In genomic region chr1:58270807-58271569, GRCm38 (mm10) we compare ENCODE assay signal across 10 mouse cellular contexts. TPM values are rescaled to one million over a fixed set of nuclear protein-coding genes. Genes with fewer than 3 reads are reported as not detected.
DNase-seq lines count a peak whose midpoint lies in the region; ATAC-seq and TF ChIP-seq lines count a peak whose summit lies in the region.
"Had no signal": no experiment of that assay in that cellular context is flagged by ENCODE, and none has a peak within 500 bp of the region (broad histone marks: within the 10 kb centered on the region; RNA-seq: fewer than 3 reads in every experiment).

No protein-coding gene starts in this region.

- H3K4me3 ChIP-seq in limb, embryonic 14.5 days (replicated peaks; ENCODE audit: low read length), result no peak overlapping the region
- H3K4me3 ChIP-seq: midbrain, embryonic 12.5 days had no signal

- H3K4me2 ChIP-seq in limb, embryonic 14.5 days (replicated peaks; ENCODE audit: low read depth, low read length, severe bottlenecking), result no peak overlapping the region
- H3K4me2 ChIP-seq: midbrain, embryonic 12.5 days had no signal

- peak; percentile 22 to 24 for DNase-seq in spleen, postnatal 36 days (ENCODE audit: low spot score in 2 of 2)
- no peak for DNase-seq in spleen, adult 12 weeks (ENCODE audit: low spot score)
- peak; percentile 32 for DNase-seq in adrenal gland, adult 2 months
- DNase-seq in embryo, embryonic 10 days (ENCODE audit: low spot score), result peak; percentile 80
- DNase-seq in hindlimb bud, embryonic 11.5 days (ENCODE audit: extremely low spot score, low read depth, low spot score), result peak; percentile 52
- peak; percentile 80 for DNase-seq in limb, embryonic 14.5 days (ENCODE audit: low spot score)
- peak; percentile 18 for DNase-seq in retina, adult 2 months (ENCODE audit: low read depth, low spot score)

- no peak for TF ChIP-seq POLR2A in limb, embryonic 14.5 days (IDR thresholded peaks at IDR 0.05; ENCODE audit: borderline replicate concordance, extremely low read depth, insufficient read depth, insufficient read length)

- H3K27me3 ChIP-seq in limb, embryonic 14.5 days (ENCODE audit: control insufficient read depth, insufficient read depth, low read length), result no peaks in the 10 kb centered on the region
- H3K27me3 ChIP-seq: midbrain, embryonic 12.5 days had no signal

- no peaks in the 10 kb centered on the region; the same call in 1 of the 2 replicates for H3K4me1 ChIP-seq in limb, embryonic 14.5 days (ENCODE audit: control insufficient read depth, insufficient read depth, low read length)

- no peaks in the 10 kb centered on the region for H3K36me3 ChIP-seq in limb, embryonic 14.5 days (ENCODE audit: control insufficient read depth, insufficient read depth, low read length)
- H3K36me3 ChIP-seq: midbrain, embryonic 12.5 days had no signal

- 57% methylated on average over 6 of the region's 6 CpGs for WGBS in limb, embryonic 14.5 days

- H3K9ac ChIP-seq in limb, embryonic 14.5 days (ENCODE audit: low read depth, low read length, severe bottlenecking), result no peak overlapping the region
- H3K9ac ChIP-seq: midbrain, embryonic 12.5 days had no signal

- H3K27ac ChIP-seq in limb, embryonic 14.5 days (replicated peaks; ENCODE audit: low read depth, low read length), result no peak overlapping the region
- H3K27ac ChIP-seq: midbrain, embryonic 12.5 days had no signal

- H3K9me3 ChIP-seq in limb, embryonic 14.5 days (ENCODE audit: control insufficient read depth, low read length), result no peaks in the 10 kb centered on the region
- H3K9me3 ChIP-seq: midbrain, embryonic 12.5 days had no signal

- 0 out of 2 replicates have a peak, but pooled peaks have one; percentile 34 for ATAC-seq in limb, embryonic 14.5 days (ENCODE audit: low FRiP score, low read depth)
- ATAC-seq in erythroblast, adult 5-6 weeks (replicated peaks; ENCODE audit: low FRiP score, poor library complexity, severe bottlenecking), result no peak

RNA-seq across cellular contexts. Expression of gene Aox2, which starts 7.1 kb away (rescaled TPM):
- under 1 TPM; 0.24 to 0.55 TPM for total RNA-seq in adrenal gland, adult 2 months (2021)
- 0.02 TPM in 1 of 2 replicates, not detected in the other for polyA plus RNA-seq in adrenal gland, adult 2 months (2012; rRNA removed)
- 0.04 and 0.10 TPM in 2 replicates for polyA plus RNA-seq in limb, embryonic 14.5 days (2012; rRNA removed)
- 0.06 and 0.12 TPM in 2 replicates for polyA plus RNA-seq in limb, embryonic 14.5 days (2014; fragmentation: Nextera tagmentation; extraction: Ambion mirVana)
- total RNA-seq in erythroblast, adult 5-6 weeks (2015; ENCODE audit: low replicate concordance), result not detected in 2 replicates
- total RNA-seq in erythroblast, adult 5-6 weeks (2017; ENCODE audit: low replicate concordance), result not detected in 2 replicates
- polyA plus RNA-seq: gonadal fat pad, adult 2 months; midbrain, embryonic 12.5 days had no signal
